Mouse (Mus musculus) testis, adult 2 months (tissue): ENCODE data around the gene Trim11.

Experiments
- CTCF ChIP-seq: fragments of 200-500 bp; IDR thresholded peaks from 2 replicates; pipeline ENCODE4 v1.5.1; 2012; ENCODE audit warnings: low read depth, mild to moderate bottlenecking, inconsistent platforms, low read length, moderate library complexity; ENCODE audit not compliant: control insufficient read depth, insufficient read depth, insufficient replicate concordance
- POLR2A ChIP-seq: fragments of 200-500 bp; IDR thresholded peaks from 2 replicates; pipeline ENCODE4 v1.6.1; 2012; ENCODE audit warnings: low read depth, mild to moderate bottlenecking, inconsistent platforms, low read length, moderate library complexity; ENCODE audit not compliant: control insufficient read depth

DNA sequence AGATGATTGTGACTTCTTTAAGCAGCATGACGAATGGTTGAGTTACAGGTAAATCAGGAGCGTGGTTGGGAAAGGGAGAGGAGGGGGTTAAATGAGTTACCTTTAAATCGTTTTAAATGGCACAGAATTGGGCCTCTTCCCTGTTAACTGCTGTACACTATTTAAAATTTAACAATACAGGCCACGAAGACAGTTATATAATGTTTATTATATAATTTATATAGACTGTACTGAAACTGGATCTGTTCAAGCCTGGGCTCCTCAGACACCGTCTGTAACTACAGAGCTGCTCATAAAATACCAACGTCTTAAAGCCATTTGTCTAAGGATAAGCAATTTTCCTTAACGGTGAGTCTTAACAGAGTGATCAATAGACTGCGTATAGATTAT lies 22.0 kb upstream of the Trim11 start:
- no peak for TF ChIP-seq CTCF
- no peak for TF ChIP-seq POLR2A
